Mouse (Mus musculus) hindbrain, embryonic 12.5 days (tissue): Measurements from ENCODE around the gene Pdgfd. TPM values are rescaled to one million over a fixed set of nuclear protein-coding genes. Genes with fewer than 3 reads are reported as not detected.

ENCODE experiments used
- ATAC-seq: fragments of 200-750 bp; cut with Nextera tagmentation; 2 replicates; pipeline ENCODE4 v1.8.0; 2017; ENCODE audit warnings: moderate TSS enrichment; ENCODE audit not compliant: low FRiP score
- H3K27ac ChIP-seq: fragments of 300-500 bp; sonication (generic); 2 replicates; pipeline ENCODE4 v1.5.1; 2016; ENCODE audit warnings: mild to moderate bottlenecking
- H3K27me3 ChIP-seq: fragments of 300-500 bp; sonication (generic); 2 replicates; pipeline ENCODE4 v1.6.1; 2016; ENCODE audit warnings: mild to moderate bottlenecking
- H3K36me3 ChIP-seq: fragments of 300-500 bp; sonication (generic); 2 replicates; pipeline ENCODE4 v1.6.1; 2016; ENCODE audit warnings: mild to moderate bottlenecking
- H3K4me1 ChIP-seq: fragments of 300-500 bp; sonication (generic); 2 replicates; pipeline ENCODE4 v1.6.1; 2016
- H3K4me2 ChIP-seq: fragments of 300-500 bp; sonication (generic); replicated peaks from 2 replicates; pipeline ENCODE4 v1.6.1; 2016; ENCODE audit warnings: mild to moderate bottlenecking
- H3K4me3 ChIP-seq: fragments of 300-500 bp; sonication (generic); 2 replicates; pipeline ENCODE4 v1.5.1; 2016; ENCODE audit warnings: mild to moderate bottlenecking
- H3K9ac ChIP-seq: fragments of 300-500 bp; sonication (generic); 2 replicates; pipeline ENCODE4 v1.6.1; 2016; ENCODE audit warnings: mild to moderate bottlenecking, moderate library complexity
- H3K9me3 ChIP-seq: fragments of 300-500 bp; sonication (generic); replicated peaks from 2 replicates; pipeline ENCODE4 v1.6.1; 2016; ENCODE audit warnings: mild to moderate bottlenecking
- WGBS: fragments of 180-500 bp; shearing (Covaris S2); methylation state at CpG from one replicate; pipeline ENCODE4 v1.1.7; 2016; 5-methylcytosine and 5-hydroxymethylcytosine counted together
- polyA plus RNA-seq: library from polyadenylated mRNA; unstranded; fragments of >200 nt; fragmentation: Nextera tagmentation; extraction: Ambion mirVana; gene quantifications from 2 replicates; pipeline ENCODE4 v1.2.1, GENCODE M21; 2016

The Pdgfd gene
- polyA plus RNA-seq, 1 experiment from 2014 or later, result 4.4 TPM

GRCm38 (mm10) chr9:6401764-6402163 is 233.4 kb downstream of the Pdgfd start:
- no peaks in the 10 kb centered on the region for H3K9me3 ChIP-seq
- WGBS, result 80% methylated on average over 1 of the region's 1 CpGs
- no peak overlapping the region for H3K4me3 ChIP-seq
- H3K36me3 ChIP-seq, result no peaks in the 10 kb centered on the region
- H3K4me1 ChIP-seq, result no peaks in the 10 kb centered on the region
- no peak overlapping the region for H3K27ac ChIP-seq
- no peak overlapping the region for H3K9ac ChIP-seq
- no peak for ATAC-seq
- H3K4me2 ChIP-seq, result no peak overlapping the region
- no peaks in the 10 kb centered on the region for H3K27me3 ChIP-seq

- Histone ChIP-seq H3K27ac (no peak overlapping the region), H3K4me3 (no peak overlapping the region), H3K27me3 (no peaks in the 10 kb centered on the region), H3K36me3 (no peaks in the 10 kb centered on the region), H3K9me3 (no peaks in the 10 kb centered on the region), H3K4me2 (no peak overlapping the region), H3K9ac (no peak overlapping the region), H3K4me1 (no peaks in the 10 kb centered on the region)
- no peak for ATAC-seq
- WGBS, result 72% methylated on average over 3 of the region's 3 CpGs
Observed at GRCm38 (mm10) chr9:6406535-6406934, 238.2 kb downstream of the Pdgfd start.

- H3K27me3 ChIP-seq, result no peaks in the 10 kb centered on the region
- no peak overlapping the region for H3K27ac ChIP-seq
- H3K4me3 ChIP-seq, result no peak overlapping the region
- no peak overlapping the region for H3K9ac ChIP-seq
- no peak overlapping the region for H3K4me2 ChIP-seq
- no peak for ATAC-seq
- H3K36me3 ChIP-seq, result no peaks in the 10 kb centered on the region
- no peaks in the 10 kb centered on the region for H3K4me1 ChIP-seq
- no peaks in the 10 kb centered on the region for H3K9me3 ChIP-seq
- WGBS, result 55% methylated on average over 4 of the region's 4 CpGs
Observed at GRCm38 (mm10) chr9:6407972-6408371, 239.6 kb downstream of the Pdgfd start.

- Histone ChIP-seq H3K4me2 (no peak overlapping the region), H3K4me3 (no peak overlapping the region), H3K27ac (no peak overlapping the region), H3K4me1 (no peaks in the 10 kb centered on the region), H3K27me3 (no peaks in the 10 kb centered on the region), H3K9me3 (no peaks in the 10 kb centered on the region), H3K36me3 (no peaks in the 10 kb centered on the region), H3K9ac (no peak overlapping the region)
- ATAC-seq, result no peak
Observed at GRCm38 (mm10) chr9:6424606-6425005, 256.2 kb downstream of the Pdgfd start.

Other genes with a start within 250 kb of the Pdgfd start
- gene Ddi1, start 101.3 kb downstream of the Pdgfd start, polyA plus RNA-seq, result 0.08 and 0.13 TPM in 2 replicates